Mouse (Mus musculus): ENCODE measurements around the gene Ltbp3. TPM values are rescaled to one million over a fixed set of nuclear protein-coding genes. Genes with fewer than 3 reads are reported as not detected.
"Not testable (repeated sequence)": the region's sequence is repeated elsewhere in the genome, so short reads cannot be mapped to it uniquely, and the experiment has no call there.

Gene Ltbp3
- total RNA-seq, 2 experiments from 2014 or later, result 0.68 TPM; not detected in 1

- peak; percentile 87 for ATAC-seq (replicated peaks; ENCODE audit: low FRiP score, poor library complexity, severe bottlenecking)
Observed at GRCm38 (mm10) chr19:5786441-5787114, 45.9 kb downstream of the Ltbp3 start.

GRCm38 (mm10) chr19:5787128-5787635 is 46.5 kb downstream of the Ltbp3 start:
- peak; percentile 88 for ATAC-seq (replicated peaks; ENCODE audit: low FRiP score, poor library complexity, severe bottlenecking)

GRCm38 (mm10) chr19:5787920-5788319 is 47.2 kb downstream of the Ltbp3 start:
- ATAC-seq (replicated peaks; ENCODE audit: low FRiP score, poor library complexity, severe bottlenecking), result no peak

GRCm38 (mm10) chr19:5788620-5789019 is 47.9 kb downstream of the Ltbp3 start:
- ATAC-seq (replicated peaks; ENCODE audit: low FRiP score, poor library complexity, severe bottlenecking), result no peak

GRCm38 (mm10) chr19:5789066-5789465 is 48.4 kb downstream of the Ltbp3 start:
- ATAC-seq (replicated peaks; ENCODE audit: low FRiP score, poor library complexity, severe bottlenecking), result no peak

GRCm38 (mm10) chr19:5791329-5791728 is 50.6 kb downstream of the Ltbp3 start:
- no peak for ATAC-seq (replicated peaks; ENCODE audit: low FRiP score, poor library complexity, severe bottlenecking)

- peak; percentile 78 for ATAC-seq (replicated peaks; ENCODE audit: low FRiP score, poor library complexity, severe bottlenecking)
Observed at GRCm38 (mm10) chr19:5793116-5793515, 52.4 kb downstream of the Ltbp3 start.

GRCm38 (mm10) chr19:5793917-5794770 is 53.4 kb downstream of the Ltbp3 start:
- ATAC-seq (replicated peaks; ENCODE audit: low FRiP score, poor library complexity, severe bottlenecking), result not testable (repeated sequence)

- peak; percentile 14; the same call in 1 of the 2 replicates for ATAC-seq (replicated peaks; ENCODE audit: low FRiP score, poor library complexity, severe bottlenecking)
Observed at GRCm38 (mm10) chr19:5794771-5795576, 54.3 kb downstream of the Ltbp3 start.

- ATAC-seq (replicated peaks; ENCODE audit: low FRiP score, poor library complexity, severe bottlenecking), result no peak
Observed at GRCm38 (mm10) chr19:5795668-5796572, 55.2 kb downstream of the Ltbp3 start.

- ATAC-seq (replicated peaks; ENCODE audit: low FRiP score, poor library complexity, severe bottlenecking), result no peak
Observed at GRCm38 (mm10) chr19:5796573-5797111, 55.9 kb downstream of the Ltbp3 start.

GRCm38 (mm10) chr19:5797381-5798111 is 56.8 kb downstream of the Ltbp3 start:
- ATAC-seq (replicated peaks; ENCODE audit: low FRiP score, poor library complexity, severe bottlenecking), result no peak

- peak; percentile 37 for ATAC-seq (replicated peaks; ENCODE audit: low FRiP score, poor library complexity, severe bottlenecking)
Observed at GRCm38 (mm10) chr19:5798700-5799479, 58.2 kb downstream of the Ltbp3 start.

- ATAC-seq (replicated peaks; ENCODE audit: low FRiP score, poor library complexity, severe bottlenecking), result no peak
Observed at GRCm38 (mm10) chr19:5799566-5800349, 59.1 kb downstream of the Ltbp3 start.

- no peak for ATAC-seq (replicated peaks; ENCODE audit: low FRiP score, poor library complexity, severe bottlenecking)
Observed at GRCm38 (mm10) chr19:5800350-5800631, 59.6 kb downstream of the Ltbp3 start.

- peak; percentile 23 for ATAC-seq (replicated peaks; ENCODE audit: low FRiP score, poor library complexity, severe bottlenecking)
Observed at GRCm38 (mm10) chr19:5800632-5801431, 60.1 kb downstream of the Ltbp3 start.
